ENCODE assay signal across 35 mouse cellular contexts in the genomic region with DNA sequence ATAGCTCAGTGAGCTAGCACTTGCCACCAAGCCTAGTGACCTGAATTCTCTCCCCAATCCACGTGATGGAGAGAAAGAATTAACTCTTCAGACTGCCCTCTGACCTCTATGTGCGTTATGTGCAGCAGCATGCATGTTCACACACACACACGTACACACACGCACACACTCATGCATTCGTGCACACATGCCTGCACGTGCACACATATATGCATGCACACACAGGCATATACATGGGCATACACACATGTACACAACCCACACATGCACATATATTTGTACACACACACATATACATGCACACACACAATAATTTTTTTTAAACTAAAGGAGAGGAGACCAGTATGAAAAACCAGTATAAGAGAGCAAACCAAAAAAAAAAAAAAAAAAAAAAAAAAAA.
"Had no signal": no experiment of that assay in that cellular context is flagged by ENCODE, and none has a peak within 500 bp of the region (broad histone marks: within the 10 kb centered on the region; RNA-seq: fewer than 3 reads in every experiment).

No protein-coding gene starts in this region.

- H3K4me2 ChIP-seq: heart, embryonic 11.5 days; heart, embryonic 12.5 days; heart, embryonic 13.5 days; heart, embryonic 15.5 days; hindbrain, embryonic 12.5 days; hindbrain, embryonic 13.5 days; hindbrain, embryonic 14.5 days; hindbrain, embryonic 15.5 days; intestine, embryonic 15.5 days; kidney, embryonic 15.5 days had no signal

- H3K9me3 ChIP-seq: heart, embryonic 10.5 days; heart, embryonic 13.5 days; heart, embryonic 15.5 days; hindbrain, embryonic 10.5 days; hindbrain, embryonic 12.5 days; hindbrain, embryonic 13.5 days; hindbrain, embryonic 15.5 days; intestine, embryonic 15.5 days; kidney, embryonic 15.5 days had no signal

- H3K4me1 ChIP-seq: heart, embryonic 10.5 days; heart, embryonic 12.5 days; heart, embryonic 15.5 days; hindbrain, embryonic 10.5 days; hindbrain, embryonic 12.5 days; hindbrain, embryonic 13.5 days; intestine, embryonic 15.5 days had no signal

- H3K4me3 ChIP-seq: heart, embryonic 10.5 days; heart, embryonic 12.5 days; heart, embryonic 13.5 days; heart, embryonic 15.5 days; hindbrain, embryonic 10.5 days; hindbrain, embryonic 12.5 days; hindbrain, embryonic 13.5 days; hindbrain, embryonic 15.5 days; intestine, embryonic 15.5 days; kidney, embryonic 15.5 days; layer of hippocampus, adult 2 months had no signal

- ATAC-seq: hindbrain, embryonic 16.5 days; hindbrain, postnatal 0 days; inflammation-experienced regulatory T-cells, adult 6 months; intestine, embryonic 15.5 days; intestine, embryonic 16.5 days; intestine, postnatal 0 days had no signal

- H3K27me3 ChIP-seq: heart, embryonic 12.5 days; heart, embryonic 13.5 days; heart, embryonic 15.5 days; hindbrain, embryonic 13.5 days; hindbrain, embryonic 15.5 days; intestine, embryonic 15.5 days; kidney, embryonic 15.5 days had no signal

- H3K27ac ChIP-seq: heart, embryonic 10.5 days; heart, embryonic 13.5 days; heart, embryonic 15.5 days; hindbrain, embryonic 10.5 days; hindbrain, embryonic 12.5 days; hindbrain, embryonic 13.5 days; hindbrain, embryonic 14.5 days; hindbrain, embryonic 15.5 days; hindbrain, postnatal 0 days; intestine, embryonic 15.5 days; kidney, embryonic 15.5 days; kidney, postnatal 0 days had no signal

- DNase-seq: heart, postnatal 10 days; heart, postnatal 14 days; heart, postnatal 36 days; heart, postnatal 4 days; kidney, adult 11 months; kidney, adult 18-20 months; kidney, adult 2 months; kidney, adult 8-10 months; kidney, adult 9 months; kidney, postnatal 10 days; kidney, postnatal 14 days; kidney, postnatal 25 days; kidney, postnatal 36 days; kidney, postnatal 4 days; layer of hippocampus, adult 9-11 months; layer of hippocampus, postnatal 36 days had no signal

- H3K9ac ChIP-seq: heart, embryonic 12.5 days; heart, embryonic 13.5 days; heart, embryonic 15.5 days; hindbrain, embryonic 12.5 days; hindbrain, embryonic 13.5 days; hindbrain, embryonic 14.5 days; hindbrain, embryonic 15.5 days; intestine, embryonic 15.5 days; kidney, embryonic 15.5 days had no signal

- H3K36me3 ChIP-seq: heart, embryonic 10.5 days; heart, embryonic 12.5 days; heart, embryonic 13.5 days; heart, embryonic 15.5 days; hindbrain, embryonic 10.5 days; hindbrain, embryonic 12.5 days; hindbrain, embryonic 13.5 days; hindbrain, embryonic 15.5 days; intestine, embryonic 15.5 days; kidney, embryonic 15.5 days had no signal
